Mouse (Mus musculus) hindbrain, embryonic 11.5 days (tissue): ENCODE data around the gene Pum3. TPM values are rescaled to one million over a fixed set of nuclear protein-coding genes. Genes with fewer than 3 reads are reported as not detected.

ENCODE experiments used
- ATAC-seq: fragments of 200-750 bp; cut with Nextera tagmentation; 2 replicates; pipeline ENCODE4 v1.8.0; 2017; ENCODE audit warnings: mild to moderate bottlenecking, moderate TSS enrichment, moderate library complexity; ENCODE audit not compliant: low FRiP score
- DNase-seq: peaks from one replicate; pipeline ENCODE4 v3.0.0-alpha.2; 2015; ENCODE audit warnings: low spot score
- H3K27ac ChIP-seq: fragments of 300-500 bp; sonication (generic); 2 replicates; pipeline ENCODE4 v1.5.1; 2014; ENCODE audit warnings: mild to moderate bottlenecking, low read depth, low read length
- H3K27me3 ChIP-seq: fragments of 300-500 bp; sonication (generic); 2 replicates; pipeline ENCODE4 v1.6.1; 2014; ENCODE audit warnings: mild to moderate bottlenecking, low read length, moderate library complexity, mixed read lengths; ENCODE audit not compliant: control insufficient read depth, insufficient read depth
- H3K36me3 ChIP-seq: fragments of 300-500 bp; sonication (generic); 2 replicates; pipeline ENCODE4 v1.6.1; 2014; ENCODE audit warnings: mild to moderate bottlenecking, low read length, moderate library complexity, mixed read lengths; ENCODE audit not compliant: control insufficient read depth, insufficient read depth
- H3K4me1 ChIP-seq: fragments of 300-500 bp; sonication (generic); replicated peaks from 2 replicates; pipeline ENCODE4 v1.6.1; 2014; ENCODE audit warnings: low read length, mixed read lengths; ENCODE audit not compliant: control insufficient read depth, insufficient read depth
- H3K4me2 ChIP-seq: fragments of 300-500 bp; sonication (generic); replicated peaks from 2 replicates; pipeline ENCODE4 v1.6.1; 2014; ENCODE audit warnings: mild to moderate bottlenecking, low read depth, low read length
- H3K4me3 ChIP-seq: fragments of 300-500 bp; sonication (generic); 2 replicates; pipeline ENCODE4 v1.5.1; 2014; ENCODE audit warnings: low read depth, low read length
- H3K9ac ChIP-seq: fragments of 300-500 bp; sonication (generic); 2 replicates; pipeline ENCODE4 v1.6.1; 2014; ENCODE audit warnings: low read depth, low read length
- H3K9me3 ChIP-seq: fragments of 300-500 bp; sonication (generic); 2 replicates; pipeline ENCODE4 v1.6.1; 2016; ENCODE audit warnings: low read length; ENCODE audit not compliant: control insufficient read depth
- WGBS: fragments of 180-500 bp; shearing (Covaris S2); extraction: QIAGEN DNeasy Blood & Tissue Kit; methylation state at CpG from one replicate; pipeline ENCODE4 v1.1.7; 2014; 5-methylcytosine and 5-hydroxymethylcytosine counted together
- polyA plus RNA-seq: library from polyadenylated mRNA; unstranded; fragments of >200 nt; fragmentation: Nextera tagmentation; extraction: Ambion mirVana; gene quantifications from 2 replicates; pipeline ENCODE4 v1.2.1, GENCODE M21; 2014

Gene Pum3
- polyA plus RNA-seq, 1 experiment from 2014 or later = 78.3 TPM

DNA sequence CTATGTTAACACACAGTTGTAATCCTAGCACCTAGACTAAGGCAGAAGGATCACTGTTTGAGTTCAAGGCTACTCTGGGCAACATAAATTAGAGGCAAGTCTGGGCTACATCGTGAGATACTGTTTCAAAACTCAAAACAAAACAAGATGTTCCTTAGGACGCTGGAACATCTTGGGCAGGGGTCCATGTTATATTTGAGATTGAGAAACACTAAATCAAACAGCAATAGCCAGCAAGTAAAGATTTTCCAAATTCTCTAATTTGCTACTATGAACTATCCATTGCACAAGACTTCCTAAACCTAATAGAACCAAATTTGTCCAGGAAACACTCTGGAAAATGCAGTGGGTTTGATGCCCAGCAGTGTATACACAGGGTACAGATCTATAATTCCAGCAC lies 1.8 kb downstream of the Pum3 start:
- H3K9me3 ChIP-seq = no peaks in the 10 kb centered on the region
- no peak overlapping the region for H3K9ac ChIP-seq
- no peaks in the 10 kb centered on the region for H3K27me3 ChIP-seq
- DNase-seq (no peak), ATAC-seq (no peak)
- no peak overlapping the region for H3K27ac ChIP-seq
- H3K4me3 ChIP-seq = no peak overlapping the region
- 0 out of 2 replicates have a peak, but pooled peaks cover 2% of the 10 kb centered on the region for H3K4me1 ChIP-seq
- H3K4me2 ChIP-seq = no peak overlapping the region
- no peaks in the 10 kb centered on the region for H3K36me3 ChIP-seq
- 80% methylated on average over 2 of the region's 2 CpGs for WGBS

GRCm38 (mm10) chr19:27426451-27426850 lies 3.2 kb downstream of the Pum3 start:
- 94% methylated on average over 1 of the region's 1 CpGs for WGBS
- no peaks in the 10 kb centered on the region for H3K36me3 ChIP-seq
- H3K9ac ChIP-seq = no peak overlapping the region
- H3K4me1 ChIP-seq = 0 out of 2 replicates have a peak, but pooled peaks cover 2% of the 10 kb centered on the region
- H3K4me2 ChIP-seq = no peak overlapping the region
- no peak overlapping the region for H3K4me3 ChIP-seq
- DNase-seq (no peak), ATAC-seq (no peak)
- no peaks in the 10 kb centered on the region for H3K27me3 ChIP-seq
- no peak overlapping the region for H3K27ac ChIP-seq
- H3K9me3 ChIP-seq = no peaks in the 10 kb centered on the region

DNA sequence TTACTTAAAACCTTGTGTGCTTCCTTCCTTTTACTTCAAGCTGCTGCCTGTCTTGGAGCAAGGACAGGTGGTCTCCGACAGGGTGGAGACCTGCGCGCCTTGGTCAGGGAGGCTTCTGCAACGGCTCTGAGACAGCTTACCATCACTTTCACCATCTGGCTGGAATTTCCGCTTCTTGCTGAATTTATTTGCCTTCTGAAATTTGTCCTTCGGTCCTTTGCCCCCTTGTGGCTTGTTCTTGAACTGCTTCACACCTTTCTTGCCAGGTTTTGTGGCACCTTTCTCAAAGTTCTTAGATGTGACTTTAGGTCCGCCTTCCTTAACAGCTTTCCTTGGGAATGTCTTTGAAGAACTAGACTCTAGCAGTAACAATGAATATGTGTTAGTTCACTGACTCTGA lies 4.0 kb downstream of the Pum3 start:
- Histone ChIP-seq H3K27ac (no peak overlapping the region), H3K36me3 (no peaks in the 10 kb centered on the region), H3K9me3 (no peaks in the 10 kb centered on the region), H3K4me3 (no peak overlapping the region), H3K4me1 (0 out of 2 replicates have a peak, but pooled peaks cover 2% of the 10 kb centered on the region), H3K4me2 (no peak overlapping the region), H3K27me3 (no peaks in the 10 kb centered on the region), H3K9ac (no peak overlapping the region)
- DNase-seq (peak; percentile 58), ATAC-seq (no peak)
- WGBS = 83% methylated on average over 7 of the region's 7 CpGs

GRCm38 (mm10) chr19:27417375-27417774 lies 12.2 kb downstream of the Pum3 start:
- no peak overlapping the region for H3K4me2 ChIP-seq
- ATAC-seq = no peak
- H3K4me3 ChIP-seq = no peak overlapping the region
- H3K36me3 ChIP-seq = peaks cover 2% of the 10 kb centered on the region; the same call in 1 of the 2 replicates
- no peak overlapping the region for H3K27ac ChIP-seq
- 96% methylated on average over 4 of the region's 4 CpGs for WGBS
- DNase-seq = no peak
- no peaks in the 10 kb centered on the region for H3K9me3 ChIP-seq
- H3K4me1 ChIP-seq = no peaks in the 10 kb centered on the region
- no peak overlapping the region for H3K9ac ChIP-seq
- H3K27me3 ChIP-seq = no peaks in the 10 kb centered on the region

DNA sequence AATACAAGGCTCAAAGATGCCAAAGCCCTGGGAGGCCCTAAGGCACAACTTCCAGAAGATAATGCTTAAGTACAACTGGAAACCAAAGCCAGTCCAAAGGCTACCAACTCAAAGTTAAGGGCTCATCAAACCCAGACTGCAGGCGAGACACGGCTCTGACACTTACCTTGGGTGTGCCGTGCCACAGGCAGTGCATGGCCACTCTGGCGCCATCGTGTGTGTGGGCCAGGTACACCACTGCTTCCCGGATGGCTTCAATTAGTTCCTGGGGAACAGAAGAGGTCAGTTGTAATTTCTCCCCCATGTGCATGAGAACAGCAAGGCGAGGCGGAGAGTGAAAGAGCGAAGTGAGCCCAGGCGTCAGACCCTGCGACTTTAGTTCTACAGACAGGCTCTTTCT lies 13.1 kb downstream of the Pum3 start:
- Histone ChIP-seq H3K4me1 (no peaks in the 10 kb centered on the region), H3K4me2 (no peak overlapping the region), H3K27ac (no peak overlapping the region), H3K9ac (no peak overlapping the region), H3K4me3 (no peak overlapping the region), H3K36me3 (peaks cover 2% of the 10 kb centered on the region; the same call in 1 of the 2 replicates), H3K9me3 (no peaks in the 10 kb centered on the region), H3K27me3 (no peaks in the 10 kb centered on the region)
- 68% methylated on average over 11 of the region's 11 CpGs for WGBS
- ATAC-seq (no peak), DNase-seq (peak; percentile 64)

DNA sequence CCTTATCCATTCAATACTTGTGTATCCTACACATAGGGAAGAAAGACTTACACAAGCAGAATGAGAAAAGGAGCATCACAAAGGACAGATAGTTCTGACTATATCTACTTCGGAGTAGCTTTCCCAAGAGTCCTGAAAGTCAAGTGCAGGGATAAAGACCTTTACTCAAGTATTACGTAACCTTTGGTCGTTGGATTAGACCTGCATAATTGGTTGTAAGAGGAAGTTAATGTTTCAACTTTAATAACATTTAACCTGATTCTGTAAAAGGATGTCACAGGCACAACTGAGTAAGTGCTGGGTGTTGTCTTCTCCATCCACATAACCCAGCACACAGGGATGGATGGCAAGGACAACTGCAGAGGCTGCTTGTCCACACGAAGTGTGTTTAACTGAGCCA lies 18.3 kb downstream of the Pum3 start:
- H3K9ac ChIP-seq = no peak overlapping the region
- no peaks in the 10 kb centered on the region for H3K27me3 ChIP-seq
- H3K4me3 ChIP-seq = no peak overlapping the region
- peaks cover 7% of the 10 kb centered on the region for H3K36me3 ChIP-seq
- H3K27ac ChIP-seq = no peak overlapping the region
- no peaks in the 10 kb centered on the region for H3K4me1 ChIP-seq
- no peaks in the 10 kb centered on the region for H3K9me3 ChIP-seq
- ATAC-seq (no peak), DNase-seq (no peak)
- 94% methylated on average over 4 of the region's 4 CpGs for WGBS
- no peak overlapping the region for H3K4me2 ChIP-seq

DNA sequence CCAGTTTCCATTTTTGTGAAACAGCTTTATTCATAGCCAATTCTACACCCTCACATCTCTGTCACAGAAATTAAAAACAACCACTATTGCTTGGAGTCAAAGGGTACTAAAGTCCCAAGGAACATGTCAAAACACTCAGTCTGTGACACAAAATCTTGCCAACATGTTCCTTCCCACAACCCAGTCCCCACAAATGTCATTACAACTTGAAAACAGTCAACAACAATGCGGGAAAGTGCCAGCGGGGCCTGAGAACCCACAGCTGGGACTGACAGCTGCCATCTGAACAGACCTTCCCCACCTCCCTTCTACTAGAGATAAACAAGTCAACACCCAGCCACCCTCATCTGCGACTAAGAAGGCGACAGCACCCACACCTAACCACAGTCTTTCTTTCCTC lies 18.9 kb downstream of the Pum3 start:
- WGBS = 92% methylated on average over 4 of the region's 4 CpGs
- peaks cover 6% of the 10 kb centered on the region; the same call in 1 of the 2 replicates for H3K36me3 ChIP-seq

GRCm38 (mm10) chr19:27409782-27410181 lies 19.8 kb downstream of the Pum3 start:
- no peak for DNase-seq
- Histone ChIP-seq H3K9me3 (no peaks in the 10 kb centered on the region), H3K36me3 (peaks cover 6% of the 10 kb centered on the region; the same call in 1 of the 2 replicates), H3K4me2 (no peak overlapping the region), H3K4me3 (no peak overlapping the region), H3K9ac (no peak overlapping the region), H3K27ac (no peak overlapping the region), H3K27me3 (no peaks in the 10 kb centered on the region), H3K4me1 (no peaks in the 10 kb centered on the region)
- no peak for ATAC-seq

More for the DNA sequence above, 18.9 kb downstream of the Pum3 start:
- Histone ChIP-seq H3K4me3 (no peak overlapping the region), H3K9ac (no peak overlapping the region), H3K27ac (no peak overlapping the region), H3K4me1 (no peaks in the 10 kb centered on the region), H3K27me3 (no peaks in the 10 kb centered on the region), H3K4me2 (no peak overlapping the region), H3K9me3 (no peaks in the 10 kb centered on the region)
- ATAC-seq = no peak
- no peak for DNase-seq

DNA sequence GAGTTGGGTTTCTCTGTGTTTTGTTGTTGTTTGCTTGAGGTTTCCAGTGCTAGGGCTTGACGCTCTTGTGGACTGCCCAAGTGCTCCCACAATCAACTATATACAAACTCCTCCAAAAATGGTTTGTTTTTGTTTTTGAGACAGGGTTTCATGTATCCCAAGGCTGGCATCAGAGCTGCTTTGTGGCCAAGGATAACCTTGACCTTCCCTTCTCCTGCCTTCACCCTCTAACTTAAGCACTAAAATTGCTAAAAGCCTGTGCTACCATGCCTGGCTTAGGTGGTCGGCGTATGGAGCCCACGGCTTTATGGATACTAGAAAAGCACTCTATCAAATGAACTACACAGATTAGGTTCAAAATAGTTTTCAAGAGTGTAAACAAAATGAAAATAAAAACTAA lies 20.4 kb downstream of the Pum3 start:
- H3K9me3 ChIP-seq = no peaks in the 10 kb centered on the region
- peaks cover 6% of the 10 kb centered on the region; the same call in 1 of the 2 replicates for H3K36me3 ChIP-seq
- no peak overlapping the region for H3K4me2 ChIP-seq
- H3K4me1 ChIP-seq = no peaks in the 10 kb centered on the region
- ATAC-seq (no peak), DNase-seq (no peak)
- no peak overlapping the region for H3K9ac ChIP-seq
- no peak overlapping the region for H3K4me3 ChIP-seq
- WGBS = 96% methylated on average over 4 of the region's 4 CpGs
- H3K27ac ChIP-seq = no peak overlapping the region
- no peaks in the 10 kb centered on the region for H3K27me3 ChIP-seq
